Mouse (Mus musculus): Measurements from ENCODE around the gene Rnf24.

Rnf24 gene

DNA sequence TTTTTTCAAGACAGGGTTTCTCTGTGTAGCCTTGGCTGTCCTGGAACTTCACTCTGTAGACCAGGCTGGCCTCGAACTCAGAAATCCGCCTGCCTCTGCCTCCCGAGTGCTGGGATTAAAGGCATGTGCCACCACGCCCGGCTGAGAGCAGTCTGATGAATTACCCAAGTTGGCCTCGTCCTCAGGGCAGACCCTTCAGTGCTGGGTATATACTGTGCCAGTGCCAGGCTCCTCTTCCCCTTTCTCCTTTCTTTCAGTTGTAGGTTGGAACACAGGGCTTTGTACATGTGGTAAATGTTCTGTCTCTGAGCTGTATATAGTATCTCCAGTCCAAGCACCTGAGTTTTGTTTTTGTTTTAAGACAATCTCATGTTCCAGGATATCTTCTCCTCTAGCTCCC, 88.7 kb downstream of the Rnf24 start:
- no peak for DNase-seq (ENCODE audit: low read depth, low spot score)

- DNase-seq (ENCODE audit: low read depth, low spot score) = no peak
Observed at GRCm38 (mm10) chr2:131262680-131263670, 89.7 kb downstream of the Rnf24 start.

DNA sequence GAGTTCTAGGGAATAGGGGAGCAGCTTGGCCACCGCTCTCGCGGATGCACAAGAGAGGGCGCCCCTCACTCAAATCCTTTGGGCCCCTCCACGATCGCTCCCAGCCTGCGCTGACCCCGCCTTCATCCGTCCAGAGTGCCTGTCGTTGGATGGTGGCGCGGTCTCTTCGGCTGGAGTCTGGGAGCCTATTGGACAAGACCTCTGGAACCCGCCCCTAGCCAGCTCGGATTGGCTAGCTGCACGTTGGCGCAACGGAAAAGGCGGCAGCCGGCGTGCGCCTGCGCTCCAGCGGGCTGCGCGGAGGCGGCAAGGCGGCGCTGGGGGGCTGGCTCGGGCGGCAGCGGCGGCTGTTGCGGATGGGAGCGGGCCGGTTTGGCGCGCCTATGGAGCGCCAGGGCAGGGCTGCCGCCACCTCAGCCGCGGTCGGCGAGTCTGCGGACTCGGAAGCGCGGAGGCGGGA, 90.4 kb downstream of the Rnf24 start, which contains the start of gene Pank2:
TSS of gene Pank2 (plus strand) at position 283 of the 460 bp plus-strand sequence.
- DNase-seq (ENCODE audit: low read depth, low spot score) = peak; percentile 93

DNA sequence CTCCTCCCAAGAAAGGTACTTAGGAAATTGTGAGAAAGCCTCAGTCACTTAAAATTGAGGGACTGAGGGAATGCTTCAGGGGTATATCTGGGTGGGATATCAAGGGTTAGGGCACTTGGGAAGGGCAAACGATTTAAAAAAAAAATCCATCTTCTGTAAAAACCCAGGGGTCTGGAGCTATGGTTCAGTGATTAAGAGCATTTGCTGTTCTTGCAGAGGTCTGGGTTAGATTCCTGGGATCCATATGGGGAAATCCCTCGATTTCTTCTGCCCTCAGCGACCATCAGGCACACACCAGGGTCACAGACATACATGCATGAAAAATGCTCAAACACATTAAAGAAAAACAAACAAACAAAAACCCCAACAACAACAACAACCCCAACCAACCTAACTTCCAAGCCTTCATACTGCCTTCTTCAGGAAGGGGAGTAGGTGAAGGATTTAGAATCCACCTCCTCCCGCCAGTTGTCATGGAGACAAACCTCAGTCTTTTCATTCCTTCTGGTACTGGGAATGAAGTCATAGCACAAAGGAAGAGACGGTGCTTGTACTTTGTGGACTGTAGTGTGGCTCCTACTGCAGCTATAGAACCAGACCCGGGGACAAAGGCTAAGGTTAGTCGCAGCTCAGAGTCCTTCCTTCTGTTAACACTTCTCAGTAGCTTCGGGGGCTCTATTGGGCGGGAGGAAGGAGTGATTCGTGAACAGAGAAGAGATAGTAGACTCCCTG, 91.0 kb downstream of the Rnf24 start:
- DNase-seq (ENCODE audit: low read depth, low spot score) = no peak

GRCm38 (mm10) chr2:131260544-131261307, 92.0 kb downstream of the Rnf24 start:
- no peak for DNase-seq (ENCODE audit: low read depth, low spot score)

DNA sequence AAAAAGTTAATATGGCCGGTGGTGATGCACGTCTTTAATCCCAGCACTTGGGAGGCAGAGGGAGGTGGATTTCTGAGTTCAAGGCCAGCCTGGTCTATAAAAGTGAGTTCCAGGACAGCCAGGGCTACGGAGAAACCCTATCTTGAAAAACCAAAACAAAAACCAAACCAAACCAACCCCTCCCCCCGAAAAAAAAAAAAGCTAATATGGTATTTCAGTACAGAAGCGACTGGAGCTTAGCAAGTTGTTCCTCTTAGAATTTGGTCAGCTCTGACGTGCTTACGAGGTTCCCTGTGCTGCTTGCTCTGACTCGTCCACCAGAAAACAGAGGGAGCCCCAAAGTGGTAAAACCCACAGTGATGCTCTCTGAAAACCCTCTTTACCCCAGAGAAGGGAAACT, 94.0 kb downstream of the Rnf24 start:
- DNase-seq (ENCODE audit: low read depth, low spot score) = no peak

GRCm38 (mm10) chr2:131255738-131256137, 97.0 kb downstream of the Rnf24 start:
- no peak for DNase-seq (ENCODE audit: low read depth, low spot score)

GRCm38 (mm10) chr2:131254329-131254713, 98.4 kb downstream of the Rnf24 start:
- DNase-seq (ENCODE audit: low read depth, low spot score) = no peak

DNA sequence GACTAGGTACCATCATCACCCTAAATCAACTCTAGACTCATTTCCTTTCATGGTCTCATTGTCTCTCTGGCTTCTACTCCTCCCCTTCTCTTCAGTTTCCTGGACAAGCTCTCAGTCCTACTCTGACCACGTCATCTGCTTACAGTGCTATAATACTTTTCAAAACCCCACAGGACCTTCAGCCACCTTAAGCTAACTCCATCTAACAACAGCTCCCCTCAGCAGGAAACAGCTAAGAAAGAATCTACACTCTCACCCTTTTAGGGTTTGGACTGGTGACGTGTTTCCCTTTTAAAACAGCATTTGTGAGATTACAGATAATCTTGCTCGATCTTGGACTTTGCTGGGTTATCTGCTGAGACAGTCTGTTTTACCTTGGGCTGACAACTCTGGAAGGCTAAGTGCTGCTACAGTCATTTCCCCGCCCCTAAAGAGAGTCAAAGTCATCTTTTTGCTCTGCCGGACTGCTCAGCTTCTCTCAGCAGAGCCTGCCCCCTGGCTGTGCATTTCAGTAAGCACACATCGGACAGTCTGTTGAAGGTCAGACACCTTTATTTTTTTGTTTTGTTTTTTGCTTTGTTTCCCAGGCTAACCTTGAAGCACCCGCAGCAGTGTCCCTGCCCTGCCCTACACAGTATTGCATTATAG, 98.9 kb downstream of the Rnf24 start:
- peak; percentile 35 for DNase-seq (ENCODE audit: low read depth, low spot score)

Data from retina, postnatal 7 days (tissue).